Mouse (Mus musculus) liver, embryonic 11.5 days (tissue): ENCODE data around the gene Gm13285. TPM values are rescaled to one million over a fixed set of nuclear protein-coding genes. Genes with fewer than 3 reads are reported as not detected.
"Not testable (repeated sequence)": the region's sequence is repeated elsewhere in the genome, so short reads cannot be mapped to it uniquely, and the experiment has no call there.

Experiments used
- ATAC-seq: fragments of 200-750 bp; cut with Nextera tagmentation; replicated peaks from 2 replicates; pipeline ENCODE4 v1.8.0; 2017; ENCODE audit warnings: moderate number of reproducible peaks, mild to moderate bottlenecking, moderate TSS enrichment, moderate library complexity; ENCODE audit not compliant: low FRiP score
- DNase-seq: peaks from one replicate; pipeline ENCODE4 v3.0.0-alpha.2; 2017; ENCODE audit warnings: low spot score
- H3K27ac ChIP-seq: fragments of 300-500 bp; sonication (generic); 2 replicates; pipeline ENCODE4 v1.5.1; 2014; ENCODE audit warnings: mild to moderate bottlenecking, low read depth, low read length, control low read depth
- H3K27me3 ChIP-seq: fragments of 300-500 bp; sonication (generic); replicated peaks from 2 replicates; pipeline ENCODE4 v1.6.1; 2014; ENCODE audit warnings: low read length, mixed read lengths; ENCODE audit not compliant: control insufficient read depth, insufficient read depth
- H3K36me3 ChIP-seq: fragments of 300-500 bp; sonication (generic); 2 replicates; pipeline ENCODE4 v1.6.1; 2014; ENCODE audit warnings: mild to moderate bottlenecking, low read length, moderate library complexity, mixed read lengths; ENCODE audit not compliant: control insufficient read depth, insufficient read depth
- H3K4me1 ChIP-seq: fragments of 300-500 bp; sonication (generic); replicated peaks from 2 replicates; pipeline ENCODE4 v1.6.1; 2014; ENCODE audit warnings: low read length, mixed read lengths; ENCODE audit not compliant: control insufficient read depth, insufficient read depth
- H3K4me2 ChIP-seq: fragments of 300-500 bp; sonication (generic); 2 replicates; pipeline ENCODE4 v1.6.1; 2014; ENCODE audit warnings: mild to moderate bottlenecking, control low read depth, moderate library complexity
- H3K4me3 ChIP-seq: fragments of 300-500 bp; sonication (generic); 2 replicates; pipeline ENCODE4 v1.5.1; 2014; ENCODE audit warnings: low read depth, low read length, control low read depth
- H3K9ac ChIP-seq: fragments of 300-500 bp; sonication (generic); 2 replicates; pipeline ENCODE4 v1.6.1; 2014; ENCODE audit warnings: low read depth, low read length, control low read depth
- H3K9me3 ChIP-seq: fragments of 300-500 bp; sonication (generic); 2 replicates; pipeline ENCODE4 v1.6.1; 2016; ENCODE audit warnings: low read length, inconsistent platforms, mixed read lengths; ENCODE audit not compliant: control insufficient read depth
- WGBS: fragments of 180-500 bp; shearing (Covaris S2); extraction: QIAGEN DNeasy Blood & Tissue Kit; methylation state at CpG from one replicate; pipeline ENCODE4 v1.1.7; 2014; 5-methylcytosine and 5-hydroxymethylcytosine counted together
- polyA plus RNA-seq: library from polyadenylated mRNA; unstranded; fragments of >200 nt; fragmentation: Nextera tagmentation; extraction: Ambion mirVana; gene quantifications from 2 replicates; pipeline ENCODE4 v1.2.1, GENCODE M21; 2014

Gm13285 gene
- polyA plus RNA-seq, 1 experiment from 2014 or later, result 0.26 TPM

DNA sequence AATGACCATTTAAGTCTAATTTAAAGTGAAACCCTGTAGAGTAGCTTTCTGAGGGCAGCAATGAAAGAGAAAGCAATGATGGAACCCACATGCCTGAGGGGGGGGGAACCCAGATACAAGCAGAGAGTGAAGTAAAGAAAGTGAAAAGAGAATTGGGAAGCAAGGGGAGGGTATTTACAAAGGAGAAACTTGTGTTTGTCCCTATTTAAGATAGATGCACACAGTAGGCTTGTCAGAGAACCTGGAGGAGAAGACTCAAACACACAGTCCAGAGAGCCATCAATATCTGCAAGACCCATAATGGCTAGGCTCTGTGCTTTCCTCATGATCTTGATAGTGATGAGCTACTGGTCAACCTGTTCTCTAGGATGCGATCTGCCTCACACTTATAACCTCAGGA lies 20.2 kb downstream of the Gm13285 start, which contains the start of gene Ifna11:
Gene Ifna11, plus strand, starts transcription at position 301 of the 400 bp plus-strand sequence.
- Histone ChIP-seq H3K4me2 (no peak within 1 kb of the TSS), H3K4me3 (no peak within 1 kb of the TSS), H3K36me3 (no peaks in the 10 kb centered on the region), H3K27me3 (no peaks in the 10 kb centered on the region), H3K9me3 (no peaks in the 10 kb centered on the region), H3K4me1 (no peaks in the 10 kb centered on the region), H3K9ac (no peak within 1 kb of the TSS), H3K27ac (no peak within 1 kb of the TSS)
- no peak for DNase-seq
- 69% methylated on average over 1 of the region's 1 CpGs for WGBS
- ATAC-seq, result no peak

DNA sequence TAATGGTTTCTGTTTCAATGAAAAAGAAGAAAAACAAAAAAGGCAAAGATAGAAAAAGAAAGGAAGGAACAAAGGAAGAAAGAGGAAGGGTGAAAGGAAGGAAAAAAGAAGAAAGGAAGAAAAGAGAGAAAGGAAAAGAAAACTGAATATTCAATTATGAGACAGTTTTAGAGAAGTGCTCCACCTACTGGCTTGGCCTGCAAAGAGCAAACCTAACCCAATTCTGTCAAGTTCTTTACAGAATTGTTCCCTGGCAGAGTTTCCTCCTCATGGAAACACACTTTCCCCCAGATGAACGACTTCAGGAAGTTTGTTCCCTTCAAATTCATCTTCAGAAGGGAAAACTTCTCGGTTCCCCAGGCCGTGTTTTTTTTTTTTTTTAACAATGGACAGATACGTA lies 23.5 kb downstream of the Gm13285 start:
- Histone ChIP-seq H3K4me2 (no peak overlapping the region), H3K4me1 (no peaks in the 10 kb centered on the region), H3K9me3 (no peaks in the 10 kb centered on the region), H3K27me3 (no peaks in the 10 kb centered on the region), H3K27ac (no peak overlapping the region), H3K4me3 (no peak overlapping the region), H3K9ac (no peak overlapping the region), H3K36me3 (no peaks in the 10 kb centered on the region)
- DNase-seq (no peak), ATAC-seq (no peak)
- 24% methylated on average over 4 of the region's 4 CpGs for WGBS

DNA sequence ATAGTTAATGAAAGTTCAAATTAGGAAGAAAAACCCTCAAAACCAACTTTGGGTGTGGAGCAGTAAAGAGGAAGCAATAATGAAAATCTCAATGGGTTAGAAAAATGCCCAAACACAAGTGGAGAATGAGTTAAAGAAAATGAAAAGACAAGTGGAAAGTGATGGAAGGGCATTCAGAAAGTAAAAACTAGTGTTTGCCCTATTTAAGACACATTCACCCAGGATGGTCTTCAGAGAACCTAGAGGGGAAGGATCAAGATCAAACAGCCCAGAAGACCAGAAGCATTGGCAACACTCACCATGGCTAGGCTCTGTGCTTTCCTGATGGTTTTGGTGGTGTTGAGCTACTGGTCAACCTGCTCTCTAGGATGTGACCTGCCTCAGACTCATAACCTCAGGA lies 27.7 kb downstream of the Gm13285 start, which contains the start of gene Ifna6:
Gene Ifna6, plus strand, starts transcription at position 301 of the 400 bp plus-strand sequence.
- not testable (repeated sequence) for H3K9ac ChIP-seq, H3K27ac ChIP-seq, H3K36me3 ChIP-seq, H3K9me3 ChIP-seq, H3K4me2 ChIP-seq, H3K27me3 ChIP-seq, DNase-seq, H3K4me1 ChIP-seq, H3K4me3 ChIP-seq, ATAC-seq

DNA sequence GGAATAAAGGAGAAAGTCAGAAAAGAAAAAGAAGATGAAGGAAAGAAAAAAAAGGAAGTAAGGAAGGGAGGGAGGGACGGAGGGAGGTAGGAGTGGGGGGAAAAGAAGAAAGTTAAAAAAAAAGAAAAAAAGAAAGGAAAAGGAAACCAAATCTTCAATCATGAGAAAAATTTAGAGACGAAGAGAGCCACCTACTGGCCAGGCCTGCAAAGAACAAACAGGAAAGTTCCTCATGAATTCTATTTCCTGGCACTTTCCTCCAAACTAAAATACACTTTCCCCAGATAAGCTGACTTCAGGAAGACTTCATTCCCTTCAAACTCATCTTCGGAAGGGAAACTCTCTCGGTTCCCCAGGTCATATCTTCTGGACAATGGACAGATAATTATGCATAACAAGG lies 31.1 kb downstream of the Gm13285 start:
- Histone ChIP-seq H3K4me1 (no peaks in the 10 kb centered on the region), H3K36me3 (no peaks in the 10 kb centered on the region), H3K9me3 (no peaks in the 10 kb centered on the region), H3K4me3 (no peak overlapping the region), H3K27ac (no peak overlapping the region), H3K27me3 (no peaks in the 10 kb centered on the region), H3K4me2 (no peak overlapping the region), H3K9ac (no peak overlapping the region)
- DNase-seq (no peak), ATAC-seq (no peak)
- 21% methylated on average over 4 of the region's 4 CpGs for WGBS

DNA sequence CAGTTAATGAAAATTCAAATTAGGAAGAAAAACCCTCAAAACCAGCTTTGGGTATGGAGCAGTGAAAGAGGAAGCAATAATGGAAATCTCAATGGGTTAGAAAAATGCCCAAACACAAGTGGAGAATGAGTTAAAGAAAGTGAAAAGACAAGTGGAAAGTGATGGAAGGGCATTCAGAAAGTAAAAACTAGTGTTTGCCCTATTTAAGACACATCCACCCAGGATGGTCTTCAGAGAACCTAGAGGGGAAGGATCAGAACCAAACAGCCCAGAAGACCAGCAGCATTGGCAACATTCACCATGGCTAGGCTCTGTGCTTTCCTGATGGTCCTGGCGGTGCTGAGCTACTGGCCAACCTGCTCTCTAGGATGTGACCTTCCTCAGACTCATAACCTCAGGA lies 35.8 kb downstream of the Gm13285 start, which contains the start of gene Ifna5:
Gene Ifna5, plus strand, starts transcription at position 301 of the 400 bp plus-strand sequence.
- DNase-seq, H3K4me2 ChIP-seq, H3K27ac ChIP-seq, H3K4me3 ChIP-seq, ATAC-seq, H3K4me1 ChIP-seq, H3K27me3 ChIP-seq, H3K9ac ChIP-seq, H3K36me3 ChIP-seq, H3K9me3 ChIP-seq: not testable (repeated sequence)
- 61% methylated on average over 1 of the region's 1 CpGs for WGBS

DNA sequence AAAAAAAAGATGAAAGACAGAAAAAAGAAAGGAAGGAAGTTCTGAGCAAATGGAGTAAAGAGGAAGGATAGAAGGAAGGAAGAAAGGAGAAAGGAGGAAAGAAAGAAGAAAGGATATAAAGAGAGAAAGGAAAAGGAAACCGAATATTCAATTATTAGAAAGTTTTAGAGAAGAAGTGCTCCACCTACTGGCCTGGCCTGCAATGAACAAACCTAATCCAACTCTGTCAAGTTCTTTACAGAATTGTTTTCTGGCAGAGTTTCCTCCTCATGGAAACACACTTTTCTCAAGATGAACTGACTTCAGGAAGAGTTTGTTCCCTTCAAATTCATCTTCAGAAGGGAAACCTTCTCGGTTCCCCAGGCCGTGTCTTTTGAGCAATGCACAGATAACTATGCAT lies 39.4 kb downstream of the Gm13285 start:
- Histone ChIP-seq H3K4me1 (no peaks in the 10 kb centered on the region), H3K36me3 (no peaks in the 10 kb centered on the region), H3K27ac (no peak overlapping the region), H3K27me3 (no peaks in the 10 kb centered on the region), H3K9me3 (no peaks in the 10 kb centered on the region), H3K4me2 (no peak overlapping the region), H3K9ac (no peak overlapping the region), H3K4me3 (no peak overlapping the region)
- DNase-seq (no peak), ATAC-seq (no peak)
- WGBS, result 42% methylated on average over 3 of the region's 3 CpGs

DNA sequence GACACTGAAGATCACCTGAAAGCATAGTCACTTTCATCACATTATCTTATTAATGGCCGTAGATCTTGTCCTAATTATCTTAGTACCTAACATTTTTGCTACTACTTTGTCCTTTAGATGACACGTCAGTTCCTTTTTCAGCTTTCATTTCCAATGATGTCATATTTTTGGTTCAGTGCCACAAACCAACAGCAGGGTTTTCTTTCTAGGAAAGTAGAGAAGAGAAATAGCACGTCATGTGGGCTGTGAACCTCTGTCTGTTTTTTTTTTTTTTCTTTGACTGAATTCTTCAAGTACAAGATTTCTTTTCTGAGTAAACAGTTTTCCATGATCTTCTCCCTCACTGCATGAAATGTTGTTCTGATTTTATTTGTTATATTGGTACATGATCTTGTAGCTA lies 40.6 kb downstream of the Gm13285 start:
- H3K9ac ChIP-seq, result no peak overlapping the region
- ATAC-seq, result no peak
- no peak overlapping the region for H3K4me2 ChIP-seq
- no peak overlapping the region for H3K4me3 ChIP-seq
- H3K36me3 ChIP-seq, result no peaks in the 10 kb centered on the region
- no peak for DNase-seq
- 66% methylated on average over 3 of the region's 3 CpGs for WGBS
- no peaks in the 10 kb centered on the region for H3K27me3 ChIP-seq
- H3K4me1 ChIP-seq, result no peaks in the 10 kb centered on the region
- H3K27ac ChIP-seq, result no peak overlapping the region
- no peaks in the 10 kb centered on the region for H3K9me3 ChIP-seq

DNA sequence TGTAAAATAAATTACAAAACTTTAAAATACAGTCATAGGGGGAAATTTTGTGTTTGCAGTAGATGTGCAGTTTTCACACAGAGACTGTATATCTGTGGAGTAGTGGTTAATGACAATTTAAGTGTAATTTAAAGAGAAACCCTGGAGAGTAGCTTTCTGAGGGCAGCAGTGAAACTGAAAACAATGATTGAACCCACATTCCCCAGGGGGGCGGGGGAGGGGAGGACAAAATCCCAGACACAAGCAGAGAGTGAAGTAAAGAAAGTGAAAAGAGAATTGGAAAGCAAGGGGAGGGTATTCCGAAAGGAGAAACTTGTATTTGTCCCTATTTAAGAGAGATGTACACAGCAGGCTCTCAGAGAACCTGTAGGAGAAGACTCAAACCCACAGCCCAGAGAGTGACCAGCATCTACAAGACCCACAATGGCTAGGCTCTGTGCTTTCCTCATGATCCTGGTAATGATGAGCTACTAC lies 42.0 kb downstream of the Gm13285 start, which contains the start of gene Ifna4:
Gene Ifna4, plus strand, starts transcription at position 424 of the 474 bp plus-strand sequence.
- 53% methylated on average over 2 of the region's 2 CpGs for WGBS
- Histone ChIP-seq H3K27ac (no peak within 1 kb of the TSS), H3K4me3 (no peak within 1 kb of the TSS), H3K27me3 (no peaks in the 10 kb centered on the region), H3K9me3 (no peaks in the 10 kb centered on the region), H3K9ac (no peak within 1 kb of the TSS), H3K36me3 (no peaks in the 10 kb centered on the region), H3K4me1 (no peaks in the 10 kb centered on the region), H3K4me2 (no peak within 1 kb of the TSS)
- ATAC-seq (no peak), DNase-seq (no peak)

DNA sequence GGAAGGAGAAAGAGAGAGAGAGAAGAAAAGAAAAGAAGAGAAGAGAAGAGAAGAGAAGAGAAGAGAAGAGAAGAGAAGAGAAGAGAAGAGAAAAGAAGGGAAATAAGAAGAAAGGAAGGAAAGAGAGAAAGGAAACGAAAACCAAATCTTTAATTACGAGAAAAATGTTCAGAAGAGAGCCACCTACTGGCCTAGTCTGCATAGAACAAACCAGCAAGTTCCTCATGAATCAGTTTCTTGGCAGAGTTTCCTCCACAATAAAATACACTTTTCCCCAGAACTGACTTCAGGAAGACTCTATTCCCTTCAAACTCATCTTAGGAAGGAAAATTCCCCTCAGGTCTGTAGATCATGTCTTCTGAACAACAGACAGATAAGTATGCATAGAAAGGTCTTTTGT lies 45.9 kb downstream of the Gm13285 start:
- Histone ChIP-seq H3K4me1 (no peaks in the 10 kb centered on the region), H3K27ac (no peak overlapping the region), H3K4me2 (no peak overlapping the region), H3K9ac (no peak overlapping the region), H3K9me3 (no peaks in the 10 kb centered on the region), H3K36me3 (no peaks in the 10 kb centered on the region), H3K27me3 (no peaks in the 10 kb centered on the region), H3K4me3 (no peak overlapping the region)
- DNase-seq, result no peak
- WGBS, result 29% methylated on average over 2 of the region's 2 CpGs
- ATAC-seq, result no peak
